Mouse (Mus musculus): ENCODE data around the gene F2rl2. TPM values are rescaled to one million over a fixed set of nuclear protein-coding genes. Genes with fewer than 3 reads are reported as not detected.

F2rl2 gene
- total and polyA plus RNA-seq, 2 experiments from 2014 or later: 0.10 to 0.39 TPM

- Histone ChIP-seq H3K27ac (ENCODE audit: low read depth, low read length) (no peak overlapping the region), H3K9ac (no peak overlapping the region), H3K4me3 (ENCODE audit: low read depth, low read length) (no peak overlapping the region), H3K4me2 (ENCODE audit: low read depth) (no peak overlapping the region), H3K9me3 (ENCODE audit: low read length) (no peaks in the 10 kb centered on the region), H3K4me1 (ENCODE audit: insufficient read depth) (no peaks in the 10 kb centered on the region), H3K36me3 (ENCODE audit: insufficient read depth) (no peaks in the 10 kb centered on the region), H3K27me3 (ENCODE audit: insufficient read depth, low read length) (no peaks in the 10 kb centered on the region)
- no peak for ATAC-seq
- no peak for DNase-seq
- no peak for TF ChIP-seq CTCF (IDR thresholded peaks at IDR 0.05; ENCODE audit: low read depth)
- 84% methylated on average over 7 of the region's 7 CpGs for WGBS
Measured at GRCm38 (mm10) chr13:95659432-95659831, 37.2 kb upstream of the F2rl2 start.

GRCm38 (mm10) chr13:95663834-95664233 lies 32.8 kb upstream of the F2rl2 start:
- H3K27ac ChIP-seq (ENCODE audit: low read depth, low read length): no peak overlapping the region
- H3K27me3 ChIP-seq (ENCODE audit: insufficient read depth, low read length): no peaks in the 10 kb centered on the region
- H3K9me3 ChIP-seq (ENCODE audit: low read length): no peaks in the 10 kb centered on the region
- over 99% methylated on average over 4 of the region's 4 CpGs for WGBS
- H3K9ac ChIP-seq: no peak overlapping the region
- no peak overlapping the region for H3K4me2 ChIP-seq (ENCODE audit: low read depth)
- TF ChIP-seq CTCF (IDR thresholded peaks at IDR 0.05; ENCODE audit: low read depth): no peak
- DNase-seq: no peak
- no peaks in the 10 kb centered on the region for H3K4me1 ChIP-seq (ENCODE audit: insufficient read depth)
- H3K4me3 ChIP-seq (ENCODE audit: low read depth, low read length): no peak overlapping the region
- H3K36me3 ChIP-seq (ENCODE audit: insufficient read depth): no peaks in the 10 kb centered on the region
- ATAC-seq: no peak

GRCm38 (mm10) chr13:95665644-95666356 lies 30.9 kb upstream of the F2rl2 start:
- Histone ChIP-seq H3K36me3 (ENCODE audit: insufficient read depth) (no peaks in the 10 kb centered on the region), H3K4me1 (ENCODE audit: insufficient read depth) (no peaks in the 10 kb centered on the region), H3K9me3 (ENCODE audit: low read length) (no peaks in the 10 kb centered on the region), H3K4me2 (ENCODE audit: low read depth) (no peak overlapping the region), H3K27me3 (ENCODE audit: insufficient read depth, low read length) (no peaks in the 10 kb centered on the region), H3K4me3 (ENCODE audit: low read depth, low read length) (no peak overlapping the region), H3K27ac (ENCODE audit: low read depth, low read length) (peak overlapping the region; percentile 50), H3K9ac (no peak overlapping the region)
- DNase-seq: peak; percentile 38
- ATAC-seq: peak; percentile 66
- no peak for TF ChIP-seq CTCF (IDR thresholded peaks at IDR 0.05; ENCODE audit: low read depth)
- WGBS: 63% methylated on average over 13 of the region's 13 CpGs

GRCm38 (mm10) chr13:95667260-95667659 lies 29.4 kb upstream of the F2rl2 start:
- Histone ChIP-seq H3K36me3 (ENCODE audit: insufficient read depth) (no peaks in the 10 kb centered on the region), H3K27me3 (ENCODE audit: insufficient read depth, low read length) (no peaks in the 10 kb centered on the region), H3K9ac (no peak overlapping the region), H3K27ac (ENCODE audit: low read depth, low read length) (no peak overlapping the region), H3K4me3 (ENCODE audit: low read depth, low read length) (no peak overlapping the region), H3K4me2 (ENCODE audit: low read depth) (no peak overlapping the region), H3K4me1 (ENCODE audit: insufficient read depth) (no peaks in the 10 kb centered on the region), H3K9me3 (ENCODE audit: low read length) (no peaks in the 10 kb centered on the region)
- DNase-seq: peak; percentile 25
- ATAC-seq: peak; percentile 56
- WGBS: 20% methylated on average over 7 of the region's 7 CpGs
- TF ChIP-seq CTCF (IDR thresholded peaks at IDR 0.05; ENCODE audit: low read depth): peak; percentile 68

- Histone ChIP-seq H3K27me3 (ENCODE audit: insufficient read depth, low read length) (no peaks in the 10 kb centered on the region), H3K4me2 (ENCODE audit: low read depth) (no peak overlapping the region), H3K36me3 (ENCODE audit: insufficient read depth) (no peaks in the 10 kb centered on the region), H3K9me3 (ENCODE audit: low read length) (no peaks in the 10 kb centered on the region), H3K9ac (no peak overlapping the region), H3K4me1 (ENCODE audit: insufficient read depth) (no peaks in the 10 kb centered on the region), H3K4me3 (ENCODE audit: low read depth, low read length) (no peak overlapping the region), H3K27ac (ENCODE audit: low read depth, low read length) (no peak overlapping the region)
- no peak for TF ChIP-seq CTCF (IDR thresholded peaks at IDR 0.05; ENCODE audit: low read depth)
- DNase-seq (no peak), ATAC-seq (no peak)
- WGBS: 85% methylated on average over 5 of the region's 5 CpGs
Measured at GRCm38 (mm10) chr13:95670534-95670933, 26.1 kb upstream of the F2rl2 start.

- no peak overlapping the region for H3K27ac ChIP-seq (ENCODE audit: low read depth, low read length)
- ATAC-seq: peak; percentile 34
- WGBS: 73% methylated on average over 9 of the region's 9 CpGs
- DNase-seq: no peak
- H3K9me3 ChIP-seq (ENCODE audit: low read length): no peaks in the 10 kb centered on the region
- H3K27me3 ChIP-seq (ENCODE audit: insufficient read depth, low read length): no peaks in the 10 kb centered on the region
- no peak overlapping the region for H3K4me3 ChIP-seq (ENCODE audit: low read depth, low read length)
- H3K4me1 ChIP-seq (ENCODE audit: insufficient read depth): no peaks in the 10 kb centered on the region
- no peak overlapping the region for H3K4me2 ChIP-seq (ENCODE audit: low read depth)
- no peak for TF ChIP-seq CTCF (IDR thresholded peaks at IDR 0.05; ENCODE audit: low read depth)
- H3K9ac ChIP-seq: no peak overlapping the region
- no peaks in the 10 kb centered on the region for H3K36me3 ChIP-seq (ENCODE audit: insufficient read depth)
Measured at GRCm38 (mm10) chr13:95671108-95671897, 25.4 kb upstream of the F2rl2 start.

GRCm38 (mm10) chr13:95672372-95672771 lies 24.3 kb upstream of the F2rl2 start:
- DNase-seq (no peak), ATAC-seq (no peak)
- H3K27me3 ChIP-seq (ENCODE audit: insufficient read depth, low read length): no peaks in the 10 kb centered on the region
- H3K4me2 ChIP-seq (ENCODE audit: low read depth): no peak overlapping the region
- H3K27ac ChIP-seq (ENCODE audit: low read depth, low read length): no peak overlapping the region
- no peaks in the 10 kb centered on the region for H3K36me3 ChIP-seq (ENCODE audit: insufficient read depth)
- TF ChIP-seq CTCF (IDR thresholded peaks at IDR 0.05; ENCODE audit: low read depth): no peak
- no peak overlapping the region for H3K9ac ChIP-seq
- no peaks in the 10 kb centered on the region for H3K4me1 ChIP-seq (ENCODE audit: insufficient read depth)
- H3K4me3 ChIP-seq (ENCODE audit: low read depth, low read length): no peak overlapping the region
- WGBS: 93% methylated on average over 7 of the region's 7 CpGs
- no peaks in the 10 kb centered on the region for H3K9me3 ChIP-seq (ENCODE audit: low read length)

All from forebrain, postnatal 0 days (tissue).